Mouse (Mus musculus) retina, postnatal 1 day (tissue): ENCODE measurements around the gene Smim5.

ENCODE experiments used
- DNase-seq: peaks from one replicate; pipeline ENCODE4 v3.0.0-alpha.2; 2012

The Smim5 gene

DNA sequence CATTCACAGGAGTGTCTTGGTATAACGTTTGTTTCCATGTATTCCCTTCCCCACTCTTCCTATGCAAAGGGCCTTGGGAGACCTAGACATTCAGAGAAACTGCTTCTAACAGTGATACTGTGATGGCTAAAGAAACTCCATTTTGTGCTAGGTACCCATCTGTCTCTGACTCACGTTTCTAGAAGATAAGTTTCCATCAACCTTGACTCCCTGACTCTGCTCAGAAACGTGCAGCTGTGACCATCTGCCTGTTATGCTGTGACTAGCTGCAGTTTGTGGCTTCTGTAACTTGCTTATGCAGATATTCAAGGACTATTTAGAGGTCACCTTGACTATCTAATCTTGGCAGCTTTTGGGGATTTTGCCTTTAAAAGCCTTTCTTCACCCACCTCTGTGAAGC lies 31.5 kb downstream of the Smim5 start:
- DNase-seq, result no peak

- DNase-seq, result peak; percentile 99
Observed at GRCm38 (mm10) chr11:115933108-115933746, 33.5 kb downstream of the Smim5 start, which contains the start of the genes Sap30bp and Recql5. Gene Sap30bp (plus strand): TSS chr11:115933282. Gene Recql5 (minus strand): TSS chr11:115933477.

- DNase-seq, result no peak
Observed at GRCm38 (mm10) chr11:115933747-115934110, 34.0 kb downstream of the Smim5 start.

DNA sequence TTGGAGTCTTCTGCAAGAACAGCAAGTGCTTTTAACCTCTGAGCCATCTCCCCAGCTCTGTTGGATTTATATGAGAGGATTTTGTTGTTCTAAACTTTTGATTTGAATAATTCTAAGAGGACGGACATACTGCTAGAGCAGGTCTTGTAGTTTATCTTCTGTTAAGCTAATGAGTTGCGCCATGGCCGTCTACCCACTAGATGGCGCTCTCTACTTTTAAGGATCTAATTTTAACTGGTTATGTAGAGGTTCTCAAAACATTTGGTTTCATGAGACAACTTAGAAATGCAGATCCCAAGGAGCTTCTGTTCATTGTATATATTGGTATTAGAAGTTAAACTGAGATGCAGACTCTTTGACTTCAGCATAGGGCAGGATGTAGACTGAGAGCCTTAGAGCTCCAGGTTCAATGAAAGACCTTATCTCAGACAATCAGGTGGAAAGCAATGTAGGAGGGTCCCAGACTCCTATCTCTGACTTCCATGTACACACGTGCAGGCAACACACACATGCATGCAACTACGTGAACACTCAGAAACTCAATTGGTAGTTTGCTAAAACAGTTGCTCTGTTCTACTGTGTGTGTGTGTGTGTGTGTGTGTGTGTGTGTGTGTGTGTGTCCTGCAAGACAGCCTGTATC lies 40.0 kb downstream of the Smim5 start:
- peak; percentile 77 for DNase-seq

GRCm38 (mm10) chr11:115941980-115942379 lies 42.2 kb downstream of the Smim5 start:
- DNase-seq, result no peak

- no peak for DNase-seq
Observed at GRCm38 (mm10) chr11:115945247-115945646, 45.5 kb downstream of the Smim5 start.

DNA sequence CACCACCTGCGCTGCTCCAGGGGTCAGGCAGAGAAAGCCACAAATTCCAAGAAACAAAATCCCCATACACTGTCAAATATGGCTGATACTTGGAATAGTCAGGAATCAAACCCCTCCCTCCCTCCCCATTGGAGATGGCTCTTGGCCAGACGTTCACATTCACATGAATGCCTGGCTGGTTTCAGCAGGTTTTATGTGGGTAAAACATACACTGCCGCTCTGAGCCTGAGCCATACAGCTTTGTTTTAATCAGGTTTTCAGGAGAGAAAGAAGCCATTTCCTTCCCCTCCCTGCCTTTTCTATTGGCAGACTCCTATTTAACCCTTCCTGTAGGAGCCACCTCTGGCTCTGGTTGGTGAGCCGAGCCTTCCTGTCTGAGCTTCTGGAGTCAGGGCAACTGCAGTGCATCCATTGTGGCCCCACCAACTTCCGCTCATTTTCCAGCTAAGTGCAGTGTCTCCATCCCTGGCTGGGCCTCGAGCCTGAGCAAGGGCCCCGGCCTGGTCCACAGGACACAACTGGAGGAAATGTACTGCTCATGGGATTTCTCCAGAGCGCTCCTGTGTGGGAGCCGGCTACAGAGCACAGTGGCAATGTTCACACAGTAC lies 46.6 kb downstream of the Smim5 start:
- no peak for DNase-seq

DNA sequence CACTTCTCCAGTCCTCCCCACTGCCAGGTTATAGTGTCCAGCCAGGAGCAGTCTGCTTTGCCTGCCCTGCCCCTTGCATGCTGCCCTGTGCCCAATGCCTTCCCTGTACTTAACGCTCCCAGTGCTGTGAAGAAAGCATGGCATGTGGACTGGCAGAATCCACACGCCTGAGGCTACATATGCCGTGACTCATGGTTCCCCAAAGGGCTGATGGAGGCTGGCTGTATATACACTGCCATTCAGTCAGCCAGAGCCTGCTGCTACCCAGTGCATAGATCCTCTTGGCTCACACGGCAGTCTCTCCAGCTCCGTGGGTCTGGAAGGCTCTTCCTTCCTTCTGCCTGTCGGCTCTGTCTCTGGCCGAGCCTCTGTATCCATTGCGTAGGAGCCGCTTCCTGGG lies 48.5 kb downstream of the Smim5 start:
- DNase-seq, result no peak

DNA sequence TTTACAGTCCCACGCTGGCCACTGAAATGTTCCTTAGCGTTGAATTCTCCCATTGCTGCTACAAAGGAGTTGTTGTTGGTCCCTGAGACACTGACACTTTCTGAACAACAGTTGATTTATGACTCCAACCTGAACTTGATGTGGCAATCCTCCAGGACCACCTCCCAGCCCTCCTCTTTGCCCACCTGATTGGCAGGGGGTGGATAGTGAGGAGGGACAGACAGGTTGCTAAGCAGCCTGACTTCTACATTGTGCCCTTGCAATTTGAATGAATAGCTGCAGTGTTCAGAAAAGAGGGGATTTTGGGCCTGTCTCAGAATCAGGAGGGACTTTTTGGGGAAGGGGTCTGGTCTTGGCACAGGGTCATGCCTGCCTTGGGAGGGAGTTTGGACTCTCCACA lies 51.0 kb downstream of the Smim5 start:
- DNase-seq, result no peak

DNA sequence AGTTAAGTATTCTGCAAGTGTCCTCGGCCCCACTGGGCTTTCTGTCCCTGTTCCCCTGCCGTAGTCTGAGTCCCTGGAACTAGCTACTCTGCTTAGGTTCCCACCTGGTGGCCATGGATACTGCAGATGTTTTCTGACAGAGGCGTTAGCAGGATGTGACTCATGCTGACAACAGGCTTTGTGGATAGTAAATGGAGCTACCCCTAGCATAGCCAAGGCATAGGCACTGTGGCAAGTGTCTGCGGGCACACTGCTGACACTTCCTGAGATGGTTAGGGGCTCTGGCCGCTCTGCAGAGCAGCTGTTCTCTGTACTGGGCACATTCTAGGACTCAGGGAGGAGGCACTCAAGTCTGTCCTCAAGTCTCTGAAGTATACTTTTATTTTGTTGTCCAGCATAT lies 54.9 kb downstream of the Smim5 start:
- no peak for DNase-seq

DNA sequence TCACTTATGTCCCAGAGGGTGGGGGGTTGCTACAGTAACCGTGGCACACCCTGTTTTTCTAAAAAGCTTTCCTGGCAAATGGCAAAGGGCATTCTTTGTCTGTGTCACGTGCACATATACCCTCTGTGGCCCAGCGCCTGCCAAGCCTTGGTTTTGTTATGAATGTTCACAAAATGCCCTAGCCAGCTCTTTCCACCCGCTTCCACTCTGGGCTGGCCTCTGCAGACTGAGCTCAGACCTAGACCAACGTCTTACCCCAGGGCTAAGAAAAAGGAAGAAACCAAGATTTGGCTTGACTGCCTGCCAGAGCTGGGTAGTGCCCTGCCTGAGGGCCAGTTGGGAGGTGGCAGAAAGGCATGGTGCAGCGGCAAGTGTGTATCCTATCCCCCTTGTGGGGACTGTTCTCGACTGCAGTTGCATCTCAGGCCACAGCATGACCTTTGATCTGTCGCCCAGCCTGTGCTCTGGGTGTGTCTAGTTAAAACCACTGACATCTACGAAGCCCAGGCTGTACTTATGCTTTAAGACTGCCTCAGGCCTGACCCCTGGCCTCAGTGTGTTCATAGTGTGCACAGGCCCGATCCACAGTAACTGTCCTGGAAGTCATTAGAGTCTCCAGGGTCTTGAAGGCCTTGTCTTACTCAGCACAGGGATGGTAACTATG lies 55.6 kb downstream of the Smim5 start:
- no peak for DNase-seq
